Mouse (Mus musculus) small intestine, adult 2 months (tissue): ENCODE results near the gene Asb11. TPM values are rescaled to one million over a fixed set of nuclear protein-coding genes. Genes with fewer than 3 reads are reported as not detected.

ENCODE experiments used
- H3K27ac ChIP-seq: fragments of 200-500 bp; 2 replicates; pipeline ENCODE4 v1.5.1; 2012; ENCODE audit warnings: low read depth, low read length, control low read depth, inconsistent platforms; ENCODE audit not compliant: insufficient read depth
- H3K27me3 ChIP-seq: fragments of 200-500 bp; 2 replicates; pipeline ENCODE4 v1.6.1; 2012; ENCODE audit warnings: mild to moderate bottlenecking, moderate library complexity, low read length, inconsistent platforms; ENCODE audit not compliant: control insufficient read depth, insufficient read depth
- H3K36me3 ChIP-seq: fragments of 200-500 bp; 2 replicates; pipeline ENCODE4 v1.6.1; 2012; ENCODE audit warnings: mild to moderate bottlenecking, low read length, control low read depth, inconsistent platforms; ENCODE audit not compliant: control insufficient read depth, insufficient read depth
- H3K4me1 ChIP-seq: fragments of 200-500 bp; 2 replicates; pipeline ENCODE4 v1.6.1; 2012; ENCODE audit warnings: low read length, inconsistent platforms, mixed read lengths; ENCODE audit not compliant: control insufficient read depth, insufficient read depth, insufficient read length
- H3K4me3 ChIP-seq: fragments of 200-500 bp; 2 replicates; pipeline ENCODE4 v1.5.1; 2012; ENCODE audit warnings: low read depth, mild to moderate bottlenecking, control low read depth, inconsistent platforms, low read length, moderate library complexity
- CTCF ChIP-seq: fragments of 200-500 bp; IDR thresholded peaks from 2 replicates; pipeline ENCODE4 v1.5.1; 2012; ENCODE audit warnings: low read depth, mild to moderate bottlenecking, control low read depth, inconsistent platforms, low read length, moderate library complexity, mixed read lengths; ENCODE audit not compliant: insufficient replicate concordance, insufficient read length; ENCODE audit errors: extremely low read depth
- POLR2A ChIP-seq: fragments of 200-500 bp; IDR thresholded peaks from 2 replicates; pipeline ENCODE4 v1.6.1; 2012; ENCODE audit warnings: low read depth, mild to moderate bottlenecking, control low read depth, inconsistent platforms, low read length, moderate library complexity
- WGBS: fragments of 180-500 bp; shearing (Covaris S2); methylation state at CpG from one replicate; pipeline ENCODE4 v1.1.7; 2018; 5-methylcytosine and 5-hydroxymethylcytosine counted together
- polyA plus RNA-seq: library from polyadenylated mRNA; depleted of rRNA; stranded (reverse); fragments of >200 nt; gene quantifications from 2 replicates; pipeline ENCODE4 v1.2.3, GENCODE M21; 2012; rRNA removed

Asb11 gene
- polyA plus RNA-seq, 1 experiment: 0.14 TPM

DNA sequence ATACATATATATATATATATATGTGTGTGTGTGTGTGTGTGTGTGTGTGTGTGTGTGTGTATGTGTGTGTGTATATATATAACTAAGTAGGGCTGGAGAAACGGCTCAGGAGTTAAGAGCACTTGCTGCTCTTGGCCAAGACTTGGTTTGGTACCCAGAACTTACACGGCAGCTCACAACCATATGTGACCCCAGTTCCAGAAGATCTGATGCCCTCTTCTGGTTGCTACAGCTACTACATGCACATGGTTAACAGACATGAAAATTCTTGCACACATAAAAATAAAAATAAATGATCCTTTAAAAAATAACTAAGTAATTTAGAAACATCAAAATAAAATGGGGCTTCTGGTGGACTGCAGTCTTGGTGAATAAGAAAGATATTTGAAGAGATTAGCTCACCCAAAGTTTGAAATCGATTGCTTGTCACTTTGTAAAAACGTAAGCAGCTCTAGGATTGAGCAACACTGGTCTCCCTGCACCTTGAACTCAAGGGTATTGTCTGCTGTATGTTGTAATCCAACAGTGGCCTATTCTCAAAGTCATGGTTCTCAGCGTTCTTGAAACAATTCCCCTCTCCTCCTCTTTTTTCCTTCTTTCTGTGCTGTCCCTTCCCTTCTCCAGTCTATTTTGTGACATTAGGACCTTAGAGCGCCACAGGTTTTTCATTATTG lies 22.5 kb downstream of the Asb11 start:
- Histone ChIP-seq H3K27me3 (no peaks in the 10 kb centered on the region), H3K4me3 (no peak overlapping the region), H3K36me3 (no peaks in the 10 kb centered on the region), H3K27ac (no peak overlapping the region), H3K4me1 (no peaks in the 10 kb centered on the region)
- 45% methylated on average over 6 of the region's 6 CpGs for WGBS
- TF ChIP-seq POLR2A: no peak
- no peak for TF ChIP-seq CTCF

- H3K36me3 ChIP-seq: no peaks in the 10 kb centered on the region
- no peaks in the 10 kb centered on the region for H3K4me1 ChIP-seq
- no peak overlapping the region for H3K27ac ChIP-seq
- 64% methylated on average over 2 of the region's 2 CpGs for WGBS
- H3K27me3 ChIP-seq: no peaks in the 10 kb centered on the region
- no peak for TF ChIP-seq POLR2A
- TF ChIP-seq CTCF: no peak
- no peak overlapping the region for H3K4me3 ChIP-seq
Observed at GRCm38 (mm10) chrX:164502258-164502657, 65.5 kb downstream of the Asb11 start.

GRCm38 (mm10) chrX:164505709-164506498 lies 69.1 kb downstream of the Asb11 start, which contains the start of gene Asb9:
Asb9 (plus strand) TSS chrX:164506327.
- TF ChIP-seq CTCF (no peak), POLR2A (no peak)
- H3K36me3 ChIP-seq: no peaks in the 10 kb centered on the region
- no peaks in the 10 kb centered on the region for H3K4me1 ChIP-seq
- H3K4me3 ChIP-seq: no peak within 1 kb of the TSS
- H3K27ac ChIP-seq: no peak within 1 kb of the TSS
- 71% methylated on average over 10 of the region's 10 CpGs for WGBS
- no peaks in the 10 kb centered on the region for H3K27me3 ChIP-seq

- Histone ChIP-seq H3K4me3 (no peak overlapping the region), H3K27ac (no peak overlapping the region), H3K27me3 (no peaks in the 10 kb centered on the region), H3K4me1 (no peaks in the 10 kb centered on the region), H3K36me3 (no peaks in the 10 kb centered on the region)
- TF ChIP-seq POLR2A: no peak
- no peak for TF ChIP-seq CTCF
- WGBS: 70% methylated on average over 4 of the region's 4 CpGs
Observed at GRCm38 (mm10) chrX:164507068-164507467, 70.3 kb downstream of the Asb11 start.

DNA sequence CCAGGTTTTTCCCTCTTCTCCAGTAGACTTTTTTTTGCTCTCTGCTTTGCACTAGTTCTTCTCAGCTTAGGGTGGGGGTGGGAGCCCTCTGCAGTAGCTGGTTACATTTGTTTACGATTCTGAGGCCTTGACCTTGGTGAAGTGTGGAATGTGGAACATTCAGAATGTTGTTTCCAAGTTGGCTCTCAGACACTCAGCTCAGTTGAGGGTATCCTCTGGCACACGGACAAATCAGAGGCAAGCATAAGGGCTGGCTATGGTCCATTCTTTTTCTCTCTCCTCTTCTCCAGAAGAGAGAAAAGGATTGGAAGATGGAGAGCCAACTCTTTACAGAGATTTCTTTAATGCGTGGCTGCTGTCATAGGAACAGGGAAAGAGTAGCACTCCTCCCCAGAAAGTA lies 71.9 kb downstream of the Asb11 start:
- no peaks in the 10 kb centered on the region for H3K27me3 ChIP-seq
- WGBS: 44% methylated on average over 3 of the region's 3 CpGs
- H3K36me3 ChIP-seq: no peaks in the 10 kb centered on the region
- no peaks in the 10 kb centered on the region for H3K4me1 ChIP-seq
- TF ChIP-seq CTCF: no peak
- TF ChIP-seq POLR2A: no peak
- no peak overlapping the region for H3K4me3 ChIP-seq
- H3K27ac ChIP-seq: no peak overlapping the region

Other genes with a start within 250 kb of the Asb11 start
- gene Bmx, start 178.8 kb upstream of the Asb11 start, polyA plus RNA-seq: 0.10 and 0.30 TPM in 2 replicates
- 0.53 and 0.99 TPM in 2 replicates for gene Pir, start 167.6 kb upstream of the Asb11 start, polyA plus RNA-seq
- 0.36 and 0.46 TPM in 2 replicates for gene Vegfd, start 63.6 kb upstream of the Asb11 start, polyA plus RNA-seq
- gene Piga, start 17.2 kb upstream of the Asb11 start, polyA plus RNA-seq: 3.2 and 3.4 TPM in 2 replicates
- gene Asb9, start 69.3 kb downstream of the Asb11 start, polyA plus RNA-seq: not detected in 2 replicates